Mouse (Mus musculus): ENCODE measurements at regions not wholly inside any gene's neighbourhood (a gene's known extent, or its start where the extent isn't known, plus 50 kb on each side); places are given as distances from the start of the nearest gene placed in this dataset.

GRCm38 (mm10) chr12:69101965-69102364 lies 57.0 kb downstream of the Rps29 start:
- no peak for DNase-seq (ENCODE audit: low spot score in 2 of 2)

GRCm38 (mm10) chr12:69094856-69095255 lies 64.1 kb downstream of the Rps29 start:
- DNase-seq (ENCODE audit: low spot score in 2 of 2) = no peak

DNA sequence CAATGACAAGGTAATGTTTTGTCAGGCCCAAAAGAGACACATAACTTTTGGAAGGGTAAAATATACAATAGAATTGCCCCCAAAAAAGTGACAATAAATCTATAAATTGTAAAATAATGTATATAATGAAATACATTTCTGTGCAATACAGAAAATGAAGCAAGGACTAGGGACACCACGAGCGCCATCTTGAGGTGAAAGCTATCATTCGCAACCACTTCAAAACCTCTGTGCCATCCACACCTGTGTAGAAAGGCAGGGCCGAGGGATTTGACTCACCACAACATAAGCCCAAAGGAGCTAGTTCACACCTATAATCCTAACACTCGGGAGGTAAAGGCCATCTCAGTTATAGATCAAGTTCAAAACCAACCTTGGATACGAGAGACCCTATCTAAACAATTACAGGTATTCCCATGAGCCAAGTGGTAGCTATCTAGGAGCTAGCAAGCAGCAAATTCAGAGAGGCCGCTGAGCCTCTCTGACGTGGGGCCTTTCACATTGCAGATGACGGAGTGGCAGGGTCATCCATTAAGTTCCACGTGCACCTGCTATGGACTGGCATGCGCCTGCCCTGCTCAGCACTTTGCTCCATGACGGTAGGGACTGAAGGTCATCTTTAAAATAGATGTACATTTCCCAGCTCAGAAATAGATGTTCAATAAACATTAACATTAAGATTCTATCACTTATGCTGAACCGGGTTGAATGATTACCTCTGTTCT lies 65.8 kb downstream of the Rps29 start:
- DNase-seq (ENCODE audit: low spot score in 2 of 2) = no peak

DNA sequence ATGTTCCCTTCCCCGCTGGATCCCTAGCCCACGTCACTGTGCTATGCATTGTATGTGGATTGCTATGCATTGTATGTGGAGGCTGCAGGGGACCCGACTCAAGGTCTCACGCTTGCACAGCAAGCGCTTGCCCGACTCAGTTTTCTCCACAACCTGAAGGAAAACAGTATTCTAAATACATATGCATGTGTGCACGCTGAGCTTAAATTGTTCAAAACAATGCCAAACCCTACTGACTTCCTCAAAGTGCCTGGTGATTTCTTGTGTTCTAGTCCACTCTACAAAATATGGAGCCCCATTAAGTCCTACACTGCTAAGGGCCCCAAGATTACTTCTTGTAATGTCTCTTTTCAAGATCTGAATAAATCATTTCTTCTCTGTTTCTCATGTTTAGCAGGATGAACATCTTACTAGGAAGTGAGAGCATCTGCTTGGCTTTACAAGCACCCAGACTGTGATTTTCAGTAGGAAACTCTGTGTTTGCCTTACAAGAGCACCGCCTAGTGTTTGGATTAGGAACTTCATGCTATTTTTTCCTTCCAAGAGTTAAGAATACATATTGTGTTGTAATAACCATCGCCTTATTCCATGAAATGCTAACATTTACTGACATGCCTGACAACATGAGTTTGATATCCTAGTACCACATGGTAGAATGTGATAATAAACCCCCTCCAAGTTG lies 70.9 kb downstream of the Rps29 start:
- no peak for DNase-seq (ENCODE audit: low spot score in 2 of 2)

DNA sequence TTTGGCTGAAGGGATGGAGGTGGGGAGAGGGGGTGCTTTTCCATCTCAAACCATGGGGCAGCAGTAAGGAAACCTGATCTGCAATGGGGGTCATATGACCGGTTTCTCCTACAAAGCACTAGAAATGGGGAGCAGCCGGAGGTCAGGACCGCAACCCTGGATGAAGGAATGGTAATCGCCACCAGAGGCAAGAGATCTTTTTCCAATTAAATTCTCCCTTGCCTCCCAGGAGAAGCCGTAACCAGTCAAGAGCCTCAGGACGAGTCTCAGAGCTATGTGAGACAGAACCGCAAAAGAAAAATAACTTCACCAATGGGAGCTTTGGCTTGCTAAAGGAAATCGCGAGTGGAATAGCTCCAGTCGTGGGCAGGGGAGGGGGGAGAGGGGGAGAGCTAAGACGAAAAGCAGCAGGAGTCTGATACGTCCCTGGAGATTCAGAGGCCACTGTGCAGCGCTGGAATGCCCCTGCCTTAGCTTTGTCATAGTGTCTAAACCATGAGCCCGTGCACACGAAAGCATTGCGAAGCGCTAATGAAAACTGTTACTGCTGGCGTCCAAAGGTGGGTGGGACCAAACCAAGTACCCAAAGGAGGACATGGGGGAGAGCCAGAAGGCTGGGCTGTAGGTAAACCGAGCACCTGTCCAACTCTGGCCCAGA lies 73.3 kb downstream of the Rps29 start:
- DNase-seq (ENCODE audit: low spot score in 2 of 2) = no peak

- DNase-seq (ENCODE audit: low spot score in 2 of 2) = no peak
Measured at GRCm38 (mm10) chr12:69084656-69085055, 74.3 kb downstream of the Rps29 start.

- no peak for DNase-seq (ENCODE audit: low spot score in 2 of 2)
Measured at GRCm38 (mm10) chr12:69082051-69082450, 76.9 kb downstream of the Rps29 start.

- no peak for DNase-seq (ENCODE audit: low spot score in 2 of 2)
Measured at GRCm38 (mm10) chr12:69039553-69039952, 119.4 kb downstream of the Rps29 start.

DNA sequence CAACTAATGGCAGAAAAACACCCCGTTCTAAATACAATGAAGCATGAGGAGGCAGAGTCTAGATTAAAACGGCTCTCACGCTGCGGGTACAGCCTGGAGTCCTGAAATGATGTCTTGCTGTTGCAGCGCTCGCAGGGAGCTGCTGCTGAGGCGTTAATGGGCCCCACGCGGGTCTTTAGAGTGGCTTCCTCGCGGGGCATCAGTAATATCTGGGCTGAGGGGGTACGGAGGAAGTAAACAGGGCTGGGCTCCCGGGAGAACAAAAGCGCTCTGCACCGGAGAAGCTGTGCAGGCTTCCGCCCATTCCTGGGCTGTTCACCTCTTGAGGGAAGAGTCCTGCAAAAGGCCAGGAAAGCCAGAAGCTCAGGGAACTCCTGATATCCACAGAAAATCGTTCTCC lies 135.4 kb downstream of the Rps29 start:
- no peak for DNase-seq (ENCODE audit: low spot score in 2 of 2)

DNA sequence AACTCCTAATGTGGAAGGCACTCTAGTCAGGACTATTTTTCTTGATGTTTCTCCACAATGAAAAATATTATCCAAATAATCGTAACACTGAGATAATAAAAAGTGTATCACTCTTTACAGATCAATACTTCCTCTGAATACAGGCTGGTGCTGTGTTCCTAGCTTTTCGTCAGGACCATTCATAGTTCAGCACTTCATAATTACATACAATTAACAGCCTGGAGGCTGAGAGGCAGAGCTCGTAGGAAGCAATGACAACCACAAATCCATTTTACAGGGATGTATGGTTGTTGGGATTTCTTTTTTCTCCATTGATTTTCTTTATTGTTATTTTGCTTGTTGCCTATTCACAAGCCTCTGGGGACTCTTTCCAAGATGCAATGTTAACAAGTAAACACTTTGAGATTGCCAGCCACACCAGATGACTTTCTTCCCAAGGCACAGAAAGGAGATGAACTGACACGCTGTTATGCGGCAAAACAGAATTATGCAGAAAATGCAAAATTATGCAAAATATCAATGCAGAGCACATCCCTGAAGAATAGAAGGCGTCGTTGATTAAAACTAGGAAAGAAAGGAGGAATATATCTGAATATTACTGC lies 142.2 kb downstream of the Rps29 start:
- DNase-seq (ENCODE audit: low spot score in 2 of 2) = no peak

DNA sequence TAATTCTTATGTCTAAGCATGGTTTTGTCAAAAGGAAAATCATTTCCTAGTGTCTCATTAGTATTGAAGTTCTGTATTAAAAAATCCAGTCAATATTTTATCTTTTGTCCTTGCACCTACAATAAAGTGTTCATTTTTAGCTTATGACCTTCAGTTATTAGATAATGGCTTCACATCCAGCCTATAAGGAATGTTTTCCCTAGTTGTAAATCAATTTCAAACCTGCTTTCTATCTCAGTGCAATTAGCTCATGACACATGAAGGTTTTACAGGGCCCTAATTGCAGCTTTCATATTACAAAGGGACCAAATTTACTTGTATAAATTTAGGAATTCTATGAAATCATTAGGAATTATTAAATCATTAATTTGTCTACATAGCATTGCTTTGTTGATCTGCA lies 153.8 kb downstream of the Rps29 start:
- DNase-seq (ENCODE audit: low spot score in 2 of 2) = no peak

- DNase-seq (ENCODE audit: low spot score in 2 of 2) = no peak
Measured at GRCm38 (mm10) chr12:69002106-69002505, 156.9 kb downstream of the Rps29 start.

DNA sequence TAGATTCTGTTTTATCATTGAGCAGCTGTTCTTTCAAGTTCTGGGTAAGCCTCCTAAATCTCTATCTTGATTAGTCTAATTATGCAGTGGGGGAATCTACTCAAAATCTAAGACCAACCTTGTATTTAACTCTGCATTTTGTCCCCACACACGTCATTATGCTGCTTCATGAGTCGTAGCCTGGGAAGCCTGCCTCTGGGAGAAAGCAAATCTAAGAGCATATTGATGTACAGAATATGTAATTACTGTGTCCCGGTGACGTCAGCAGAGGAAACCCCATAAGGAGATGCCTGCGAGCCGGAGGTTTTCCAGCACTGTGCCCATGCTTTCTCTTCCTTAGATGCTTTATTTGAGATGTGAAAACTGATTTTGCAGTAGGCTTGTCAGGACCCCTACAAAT lies 161.7 kb downstream of the Rps29 start:
- DNase-seq (ENCODE audit: low spot score in 2 of 2) = no peak

- no peak for DNase-seq (ENCODE audit: low spot score in 2 of 2)
Measured at GRCm38 (mm10) chr12:68996740-68997139, 162.2 kb downstream of the Rps29 start.

- DNase-seq (ENCODE audit: low spot score in 2 of 2) = no peak
Measured at GRCm38 (mm10) chr12:68980640-68981039, 178.3 kb downstream of the Rps29 start.

DNA sequence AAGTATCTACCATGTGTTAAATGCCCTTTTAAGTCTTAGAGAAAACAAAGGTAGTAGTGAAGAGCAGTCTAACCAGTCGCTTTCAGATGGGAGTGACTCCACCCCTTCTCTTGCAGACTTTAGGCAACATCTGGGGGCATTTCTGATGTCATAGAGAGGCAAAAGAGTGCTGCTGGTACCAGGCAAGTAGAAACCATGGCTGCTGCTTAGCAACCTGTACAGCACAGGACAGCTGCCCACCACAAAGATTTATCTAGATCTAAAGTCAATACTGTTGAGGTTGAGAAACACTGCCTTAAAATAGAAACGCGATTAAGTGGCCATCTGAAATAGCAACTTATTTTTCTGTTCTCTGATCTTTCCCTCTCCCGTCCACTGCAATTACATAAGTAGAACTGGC lies 178.8 kb downstream of the Rps29 start:
- no peak for DNase-seq (ENCODE audit: low spot score in 2 of 2)

DNA sequence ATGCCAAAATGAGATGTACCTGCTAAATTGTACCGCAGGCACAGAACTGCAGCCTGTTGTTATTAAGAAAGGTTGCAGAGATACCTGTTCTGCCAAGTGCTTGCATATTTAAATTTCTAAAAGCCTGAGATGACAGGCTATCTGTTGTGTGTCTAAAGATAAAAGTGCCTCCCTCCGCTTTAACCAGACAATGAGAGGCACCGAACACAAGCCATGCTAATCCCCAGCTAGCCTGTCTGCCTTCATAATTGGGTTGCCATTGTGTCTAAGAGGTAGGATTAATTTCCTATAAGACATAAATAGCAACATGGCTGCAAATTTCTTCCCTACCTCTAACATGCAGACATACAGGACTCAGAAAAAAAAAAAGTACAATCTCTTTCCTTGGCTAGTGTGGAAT lies 179.8 kb downstream of the Rps29 start:
- DNase-seq (ENCODE audit: low spot score in 2 of 2) = no peak

DNA sequence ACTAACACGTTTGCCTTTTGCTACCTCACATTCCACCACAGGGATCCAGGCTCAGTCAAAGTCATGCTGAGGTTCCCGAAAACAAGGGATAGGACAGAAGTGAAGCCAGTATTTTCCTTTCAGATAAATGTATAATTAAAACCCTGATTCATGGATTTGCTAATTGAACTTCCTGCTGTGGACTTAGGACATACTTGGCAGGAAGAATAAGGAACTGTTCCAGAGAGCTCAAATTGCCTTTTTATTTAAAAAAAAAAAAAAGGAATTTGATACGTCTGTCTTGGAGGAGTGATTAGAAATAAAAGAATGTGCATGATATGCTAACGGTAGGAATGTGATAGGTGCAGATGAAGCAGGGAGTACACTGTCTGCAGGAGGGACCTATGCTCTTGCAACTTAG lies 181.7 kb downstream of the Rps29 start:
- no peak for DNase-seq (ENCODE audit: low spot score in 2 of 2)

DNA sequence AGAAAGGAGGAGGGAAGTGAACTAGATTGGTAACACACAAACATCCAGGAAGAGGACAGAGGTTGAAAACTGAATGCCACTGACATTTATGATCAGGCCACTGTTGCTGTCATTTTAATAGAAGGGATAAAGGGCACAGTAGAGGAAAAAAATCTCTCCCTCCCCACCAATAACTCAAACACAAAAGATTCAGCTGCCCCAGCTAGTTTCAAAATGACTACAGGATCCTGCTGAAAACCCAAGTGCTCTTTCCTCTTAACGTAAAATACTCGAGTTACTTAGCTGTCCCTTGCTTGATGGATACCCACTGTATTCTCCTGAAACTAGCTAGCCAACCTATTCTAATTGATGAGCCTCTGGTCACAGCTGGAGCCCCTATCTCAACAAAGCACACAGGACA lies 211.7 kb downstream of the Rps29 start:
- no peak for DNase-seq (ENCODE audit: low spot score in 2 of 2)

- no peak for DNase-seq (ENCODE audit: low spot score in 2 of 2)
Measured at GRCm38 (mm10) chr12:68910590-68910989, 248.4 kb downstream of the Rps29 start.

GRCm38 (mm10) chr12:68904770-68905169 lies 254.2 kb downstream of the Rps29 start:
- no peak for DNase-seq (ENCODE audit: low spot score in 2 of 2)

DNA sequence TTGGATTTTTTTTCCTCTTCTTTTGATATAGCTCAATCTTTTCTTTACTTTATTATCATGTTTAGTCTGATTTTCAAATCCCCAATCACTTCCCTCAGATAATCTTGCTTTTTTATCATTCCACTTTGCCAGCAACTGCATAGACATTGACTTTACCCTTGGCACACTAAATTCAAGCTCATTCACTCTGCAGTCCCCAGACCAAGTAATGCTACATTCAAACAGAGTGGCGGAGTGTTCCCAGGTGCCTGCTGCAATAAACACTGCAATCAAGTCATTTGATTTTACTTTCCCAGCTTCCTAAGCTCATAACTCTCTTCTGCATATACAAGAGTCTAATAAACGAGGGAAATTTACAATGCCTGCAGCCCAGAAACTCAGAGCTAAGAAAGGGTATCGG lies 269.8 kb downstream of the Rps29 start:
- DNase-seq (ENCODE audit: low spot score in 2 of 2) = no peak

GRCm38 (mm10) chr12:68882503-68882902 lies 276.5 kb downstream of the Rps29 start:
- DNase-seq (ENCODE audit: low spot score in 2 of 2) = no peak
